Mouse (Mus musculus) lung, postnatal 0 days (tissue): Measurements from ENCODE around the gene Proz.

Experiments used
- CTCF ChIP-seq: IDR thresholded peaks from 2 replicates; pipeline ENCODE4 v1.5.1; 2016; ENCODE audit warnings: antibody characterized with exemption, mild to moderate bottlenecking
- EP300 ChIP-seq: IDR thresholded peaks from 2 replicates; pipeline ENCODE4 v1.6.1; 2016; ENCODE audit warnings: antibody characterized with exemption, mild to moderate bottlenecking, control low read depth

GRCm38 (mm10) chr8:13122887-13123421 lies 62.2 kb downstream of the Proz start:
- no peak for TF ChIP-seq CTCF
- TF ChIP-seq EP300, result no peak
